Mouse (Mus musculus) testis, adult 2 months (tissue): ENCODE measurements around the gene Palld. TPM values are rescaled to one million over a fixed set of nuclear protein-coding genes. Genes with fewer than 3 reads are reported as not detected.

Source experiments
- H3K27ac ChIP-seq: fragments of 200-500 bp; 2 replicates; pipeline ENCODE4 v1.5.1; 2012; ENCODE audit warnings: low read depth, low read length; ENCODE audit not compliant: control insufficient read depth, insufficient read depth
- H3K27me3 ChIP-seq: fragments of 200-500 bp; 2 replicates; pipeline ENCODE4 v1.6.1; 2012; ENCODE audit warnings: mild to moderate bottlenecking, low read length, moderate library complexity; ENCODE audit not compliant: control insufficient read depth, insufficient read depth
- H3K36me3 ChIP-seq: fragments of 200-500 bp; 2 replicates; pipeline ENCODE4 v1.6.1; 2012; ENCODE audit warnings: mild to moderate bottlenecking, low read length; ENCODE audit not compliant: control insufficient read depth, insufficient read depth
- H3K4me1 ChIP-seq: fragments of 200-500 bp; 2 replicates; pipeline ENCODE4 v1.6.1; 2012; ENCODE audit warnings: low read length; ENCODE audit not compliant: control insufficient read depth, insufficient read depth
- H3K4me3 ChIP-seq: fragments of 200-500 bp; 2 replicates; pipeline ENCODE4 v1.5.1; 2012; ENCODE audit warnings: low read depth, mild to moderate bottlenecking, low read length, moderate library complexity, mixed read lengths; ENCODE audit not compliant: control insufficient read depth
- CTCF ChIP-seq: fragments of 200-500 bp; IDR thresholded peaks from 2 replicates; pipeline ENCODE4 v1.5.1; 2012; ENCODE audit warnings: low read depth, mild to moderate bottlenecking, inconsistent platforms, low read length, moderate library complexity; ENCODE audit not compliant: control insufficient read depth, insufficient read depth, insufficient replicate concordance
- POLR2A ChIP-seq: fragments of 200-500 bp; IDR thresholded peaks from 2 replicates; pipeline ENCODE4 v1.6.1; 2012; ENCODE audit warnings: low read depth, mild to moderate bottlenecking, inconsistent platforms, low read length, moderate library complexity; ENCODE audit not compliant: control insufficient read depth
- polyA plus RNA-seq: library from polyadenylated mRNA; depleted of rRNA; stranded (reverse); fragments of >200 nt; gene quantifications from 2 replicates; pipeline ENCODE4 v1.2.3, GENCODE M21; 2012

The Palld gene
- polyA plus RNA-seq, 1 experiment = 7.8 TPM

DNA sequence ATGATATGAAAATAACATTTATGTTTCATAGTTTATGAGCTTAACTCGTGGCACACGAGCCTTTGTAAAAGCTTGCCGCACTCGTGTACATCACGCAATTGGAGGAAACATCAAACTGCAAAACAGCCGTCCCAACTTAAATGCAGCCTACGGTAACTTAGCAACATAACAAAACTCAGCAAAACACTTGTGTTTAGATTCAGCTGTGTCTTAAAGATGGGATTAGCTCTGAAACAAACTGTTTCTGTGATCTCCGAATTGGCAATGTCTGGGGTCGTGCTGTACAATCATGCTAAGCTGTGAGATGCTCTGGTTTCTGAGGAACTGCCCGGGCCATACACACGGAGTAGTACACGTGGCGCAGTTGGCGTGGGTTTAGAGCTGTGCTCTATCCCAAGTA, 375.5 kb downstream of the Palld start:
- Histone ChIP-seq H3K27me3 (no peaks in the 10 kb centered on the region), H3K27ac (no peak overlapping the region), H3K4me1 (no peaks in the 10 kb centered on the region), H3K36me3 (no peaks in the 10 kb centered on the region), H3K4me3 (no peak overlapping the region)
- TF ChIP-seq POLR2A = no peak
- TF ChIP-seq CTCF = no peak

DNA sequence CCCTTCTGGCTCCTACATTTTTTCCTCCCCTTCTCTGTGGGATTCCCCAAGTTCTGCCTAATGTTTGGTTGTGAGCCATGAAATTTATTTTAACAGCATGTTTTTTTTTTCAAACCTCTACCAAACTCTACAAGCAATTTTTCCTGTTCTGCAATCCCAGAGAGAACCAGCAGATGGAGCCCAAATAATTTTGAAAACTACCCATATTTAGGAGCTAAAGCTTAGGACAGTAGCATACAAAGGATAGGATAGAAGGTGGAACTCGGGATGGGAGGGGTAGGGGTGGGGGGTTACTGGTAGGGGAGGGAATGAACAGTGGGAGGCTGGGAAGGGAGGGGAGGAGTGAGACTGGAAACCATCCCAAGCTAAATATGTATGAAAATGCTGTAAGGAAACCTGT, 380.4 kb downstream of the Palld start:
- Histone ChIP-seq H3K4me1 (no peaks in the 10 kb centered on the region), H3K27me3 (no peaks in the 10 kb centered on the region), H3K36me3 (no peaks in the 10 kb centered on the region), H3K27ac (no peak overlapping the region), H3K4me3 (no peak overlapping the region)
- no peak for TF ChIP-seq CTCF
- TF ChIP-seq POLR2A = no peak

DNA sequence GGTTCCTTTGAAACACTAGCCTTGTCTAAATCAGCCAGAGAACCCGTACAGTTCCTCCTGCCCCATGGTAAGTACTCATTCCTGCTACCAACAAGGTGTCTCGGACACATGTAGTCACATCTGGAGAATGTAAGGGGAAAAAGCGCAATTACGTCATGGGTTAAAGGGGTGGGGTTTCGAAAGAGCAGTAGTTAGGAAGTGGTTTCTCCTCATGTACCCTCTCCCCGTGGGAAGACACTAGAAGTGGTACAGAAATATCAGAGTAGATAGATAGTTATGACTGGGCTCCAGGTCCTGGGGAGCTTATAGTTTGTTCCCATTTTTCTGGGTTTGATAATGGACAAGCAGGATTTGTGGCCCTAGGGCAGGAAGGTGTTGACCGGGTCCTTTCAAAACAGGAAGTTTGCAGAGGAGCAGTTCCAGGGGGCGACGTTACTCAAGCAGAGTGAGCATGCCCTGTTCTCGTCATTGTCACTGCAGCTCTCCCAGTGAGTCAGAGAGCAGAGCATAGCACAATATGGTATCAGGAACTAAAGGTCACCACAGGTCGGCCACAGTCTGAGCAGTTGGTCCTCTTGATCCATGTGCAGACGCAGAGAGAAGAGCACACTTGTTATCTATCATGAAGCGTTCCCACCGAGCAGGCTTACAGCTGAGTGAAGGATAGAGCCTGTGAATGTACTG, 384.8 kb downstream of the Palld start:
- TF ChIP-seq CTCF = no peak
- TF ChIP-seq POLR2A = no peak
- Histone ChIP-seq H3K4me1 (no peaks in the 10 kb centered on the region), H3K36me3 (no peaks in the 10 kb centered on the region), H3K27ac (no peak overlapping the region), H3K4me3 (no peak overlapping the region), H3K27me3 (no peaks in the 10 kb centered on the region)

DNA sequence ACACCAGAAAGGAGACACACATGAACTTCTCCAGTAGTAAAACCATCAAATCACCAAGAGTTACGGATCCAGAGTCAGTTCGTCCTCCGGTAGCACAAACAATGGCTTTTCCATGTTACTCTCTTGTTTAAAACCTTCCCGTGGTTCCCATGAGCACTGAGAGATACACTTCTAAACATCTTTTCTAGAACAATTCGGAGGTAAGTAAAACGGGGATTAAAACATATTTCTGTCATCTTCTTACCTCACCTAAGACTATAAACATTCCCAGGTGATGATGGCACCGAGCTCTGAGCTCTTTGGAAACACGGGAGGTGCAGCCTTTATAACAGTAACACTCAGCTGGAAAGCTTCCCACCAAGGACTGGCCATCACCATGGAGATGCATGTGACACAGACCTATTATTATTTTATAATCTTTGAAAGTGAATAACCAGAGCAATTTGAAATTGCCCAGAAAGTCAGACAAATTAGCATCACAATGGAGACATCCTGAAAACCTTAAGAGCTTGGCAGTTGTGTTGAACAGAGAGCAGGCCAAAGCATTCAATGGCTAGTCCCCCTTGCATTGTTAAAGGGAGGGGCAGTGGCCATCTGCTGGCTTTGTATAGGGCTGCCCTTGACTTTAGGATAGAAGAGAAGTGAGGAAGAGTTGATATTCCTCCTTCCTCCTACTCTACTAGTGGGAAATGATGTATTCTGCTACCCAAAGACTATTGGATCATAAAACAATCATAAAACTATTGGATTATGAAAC, 385.6 kb downstream of the Palld start:
- H3K27me3 ChIP-seq = no peaks in the 10 kb centered on the region
- no peaks in the 10 kb centered on the region for H3K36me3 ChIP-seq
- TF ChIP-seq POLR2A (no peak), CTCF (no peak)
- H3K27ac ChIP-seq = no peak overlapping the region
- H3K4me3 ChIP-seq = no peak overlapping the region
- no peaks in the 10 kb centered on the region for H3K4me1 ChIP-seq

DNA sequence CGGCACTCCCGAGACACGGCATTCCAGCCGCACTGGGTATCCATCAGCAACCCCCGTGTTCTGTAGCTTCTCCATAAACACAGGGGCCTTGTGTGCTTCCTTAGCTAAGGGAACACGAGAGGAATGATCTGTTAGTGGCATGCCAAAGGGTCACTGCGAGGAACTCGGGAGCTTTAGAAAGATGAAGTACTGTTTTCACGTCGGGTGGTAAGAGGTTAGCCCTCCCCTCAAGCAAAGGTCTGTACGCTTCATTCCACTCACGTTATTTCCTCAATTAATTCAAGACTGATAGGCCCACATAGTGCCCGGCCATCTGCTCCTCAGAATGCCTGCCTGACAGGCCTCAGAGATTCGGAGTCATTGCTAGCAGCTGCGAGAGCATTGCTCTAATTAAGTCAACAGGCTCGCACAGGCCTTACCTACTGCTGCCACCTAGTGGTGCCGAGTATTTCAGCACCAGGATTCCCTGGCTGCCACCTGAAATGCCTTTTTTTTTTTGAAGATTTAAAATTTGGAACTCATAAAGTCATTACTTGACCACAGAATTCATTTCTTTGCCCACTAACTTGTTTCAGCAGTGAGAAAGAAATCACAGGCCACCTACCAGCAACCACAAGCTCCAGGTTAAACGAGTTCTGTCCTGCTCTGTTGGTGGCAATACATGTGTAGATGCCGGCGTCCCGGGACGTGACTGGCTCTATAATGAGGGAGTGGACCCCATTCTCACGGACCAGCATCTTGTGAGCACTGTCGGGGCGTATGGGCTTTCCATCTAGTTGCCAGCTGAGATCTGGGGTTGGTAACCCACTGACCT, 386.4 kb downstream of the Palld start:
- Histone ChIP-seq H3K27me3 (no peaks in the 10 kb centered on the region), H3K27ac (no peak overlapping the region), H3K36me3 (no peaks in the 10 kb centered on the region), H3K4me1 (no peaks in the 10 kb centered on the region), H3K4me3 (no peak overlapping the region)
- no peak for TF ChIP-seq POLR2A
- TF ChIP-seq CTCF = peak; percentile 71; the same call in 1 of the 2 replicates

DNA sequence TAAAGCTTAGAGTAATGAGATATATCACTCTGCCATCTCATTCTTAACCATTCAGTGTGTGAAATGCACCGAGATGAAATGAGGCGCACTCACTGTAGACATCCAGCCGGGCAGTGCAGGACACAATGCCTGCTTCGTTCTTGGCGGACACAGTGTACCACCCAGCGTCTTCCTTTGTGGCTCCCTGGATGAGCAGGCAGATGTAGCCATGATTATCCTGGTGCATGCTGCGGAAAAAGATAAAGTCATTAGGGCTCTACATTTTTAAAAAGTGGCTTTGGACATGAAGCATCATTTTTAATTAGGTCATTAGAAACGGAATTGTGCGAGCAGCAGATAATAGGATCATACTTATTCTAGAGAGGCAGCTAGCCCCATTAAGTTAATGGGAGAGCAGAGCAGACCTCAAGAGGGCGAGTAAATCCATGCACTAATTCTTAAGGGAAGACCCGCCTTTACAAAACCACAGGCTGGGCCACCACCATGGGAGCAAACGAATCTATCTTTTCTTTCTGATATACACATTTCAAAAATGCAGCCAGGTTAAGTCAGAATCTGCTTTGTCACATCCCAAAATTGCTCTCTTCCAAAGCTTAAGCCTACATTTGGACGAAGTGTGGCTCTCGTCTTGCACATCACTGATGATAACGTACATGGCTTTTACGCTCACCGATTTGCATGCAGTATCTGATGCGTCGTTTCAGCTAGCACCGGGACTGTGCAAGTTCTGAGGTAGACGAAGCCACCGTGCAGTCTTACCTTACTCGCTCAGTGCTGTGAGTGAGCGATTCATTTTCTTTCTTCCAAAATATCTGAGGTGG, 387.2 kb downstream of the Palld start:
- no peak for TF ChIP-seq POLR2A
- TF ChIP-seq CTCF = no peak
- Histone ChIP-seq H3K4me3 (no peak overlapping the region), H3K27me3 (no peaks in the 10 kb centered on the region), H3K36me3 (no peaks in the 10 kb centered on the region), H3K4me1 (no peaks in the 10 kb centered on the region), H3K27ac (no peak overlapping the region)

DNA sequence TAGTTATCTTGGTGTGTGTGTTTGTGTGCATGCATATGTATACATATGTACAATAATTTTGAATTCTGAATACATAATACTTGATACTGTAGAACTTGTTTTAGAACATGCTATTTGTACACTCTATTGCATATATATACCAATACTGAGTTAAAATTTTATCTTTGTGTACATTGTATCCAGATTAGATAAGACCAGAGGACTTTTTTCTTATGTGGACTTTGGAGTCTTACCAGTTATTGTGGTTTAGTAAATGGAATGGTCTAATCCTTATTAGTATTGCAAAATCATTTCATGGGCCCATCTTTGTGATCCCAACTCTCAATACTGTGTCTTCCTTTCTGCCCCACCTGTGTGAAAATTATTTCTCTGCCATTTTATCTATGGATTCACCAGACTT, 400.2 kb downstream of the Palld start:
- H3K27me3 ChIP-seq = no peaks in the 10 kb centered on the region
- TF ChIP-seq CTCF = no peak
- TF ChIP-seq POLR2A = no peak
- no peak overlapping the region for H3K4me3 ChIP-seq
- no peak overlapping the region for H3K27ac ChIP-seq
- no peaks in the 10 kb centered on the region; the same call in none of the 2 replicates for H3K36me3 ChIP-seq
- H3K4me1 ChIP-seq = no peaks in the 10 kb centered on the region
